9 mouse cellular contexts compared by ENCODE assay signal in the genomic region with DNA sequence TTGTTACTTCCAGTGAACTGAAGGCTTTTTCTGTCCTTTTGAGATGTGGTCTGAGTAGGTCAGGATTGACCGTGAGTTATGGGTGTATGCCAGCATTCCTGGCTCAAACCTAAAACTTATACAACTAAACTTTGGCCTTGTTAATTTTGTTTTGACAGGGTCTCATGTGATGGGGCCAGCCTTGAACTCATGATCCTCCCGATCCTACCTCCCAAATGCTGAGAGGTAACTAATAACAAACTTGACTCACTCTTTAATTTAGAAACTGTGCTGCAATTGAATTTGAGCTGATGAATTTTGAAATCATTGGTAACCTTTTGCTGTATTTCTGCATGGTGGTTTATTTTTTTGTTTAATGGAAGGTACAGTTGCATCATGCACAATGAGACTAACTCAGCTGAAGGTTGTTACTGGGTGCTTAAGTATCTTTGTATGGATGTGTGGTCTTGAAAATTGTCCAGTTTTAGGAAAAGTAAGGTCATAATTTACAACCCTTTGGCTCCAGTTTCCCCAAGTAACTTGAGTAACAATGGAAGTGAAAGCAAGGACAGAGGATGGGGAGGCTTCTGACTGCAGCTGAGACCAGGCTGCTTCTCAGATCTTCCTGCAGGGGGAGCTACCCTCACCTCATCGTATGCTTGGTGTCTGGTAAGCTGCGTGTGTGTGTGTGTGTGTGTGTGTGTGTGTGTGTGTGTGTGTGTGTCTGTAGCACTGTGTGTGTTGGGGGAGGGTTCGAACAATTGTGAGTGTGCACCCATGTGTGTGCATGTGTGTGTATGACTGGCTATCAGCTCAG.
A peak's percentile ranks its signal among the peaks of the same experiment; 100 is the strongest.
DNase-seq lines count a peak whose midpoint lies in the region; ATAC-seq and TF ChIP-seq lines count a peak whose summit lies in the region.
"Had no signal": no experiment of that assay in that cellular context is flagged by ENCODE, and none has a peak within 500 bp of the region (broad histone marks: within the 10 kb centered on the region; RNA-seq: fewer than 3 reads in every experiment).

No protein-coding gene starts in this region.

- H3K27ac ChIP-seq in hindbrain, embryonic 11.5 days (ENCODE audit: low read depth, low read length), result no peak overlapping the region
- no peak overlapping the region for H3K27ac ChIP-seq in hindbrain, embryonic 13.5 days
- no peak overlapping the region for H3K27ac ChIP-seq in ES-E14 (ENCODE audit: insufficient read depth, low read depth, low read length, poor library complexity, severe bottlenecking)
- H3K27ac ChIP-seq: embryonic facial prominence, embryonic 12.5 days had no signal

- H3K9me3 ChIP-seq in hindbrain, embryonic 11.5 days (ENCODE audit: control insufficient read depth, low read length), result no peaks in the 10 kb centered on the region
- no peaks in the 10 kb centered on the region for H3K9me3 ChIP-seq in hindbrain, embryonic 13.5 days
- no peaks in the 10 kb centered on the region for H3K9me3 ChIP-seq in ES-E14 (ENCODE audit: control insufficient read depth, insufficient read depth, low read depth, low read length)
- H3K9me3 ChIP-seq: embryonic facial prominence, embryonic 12.5 days had no signal

- no peaks in the 10 kb centered on the region for H3K4me1 ChIP-seq in hindbrain, embryonic 11.5 days (replicated peaks; ENCODE audit: control insufficient read depth, insufficient read depth, low read length)
- peaks cover 16% of the 10 kb centered on the region for H3K4me1 ChIP-seq in hindbrain, embryonic 13.5 days (replicated peaks)
- H3K4me1 ChIP-seq in ES-E14 (ENCODE audit: control insufficient read depth in 2 of 2, insufficient read depth in 2 of 2, low read length in 2 of 2, poor library complexity in 1 of 2), result peaks cover 7 to 8% of the 10 kb centered on the region in 2 experiments; a peak in 2 of 4 replicates
- H3K4me1 ChIP-seq: embryonic facial prominence, embryonic 12.5 days had no signal

- H3K4me3 ChIP-seq in hindbrain, embryonic 11.5 days (ENCODE audit: low read depth, low read length), result no peak overlapping the region
- H3K4me3 ChIP-seq in hindbrain, embryonic 13.5 days, result no peak overlapping the region
- H3K4me3 ChIP-seq in ES-E14 (ENCODE audit: insufficient read depth in 1 of 2, low read depth in 1 of 2, low read length in 2 of 2, poor library complexity in 1 of 2, severe bottlenecking in 1 of 2), result no peak overlapping the region
- H3K4me3 ChIP-seq: embryonic facial prominence, embryonic 12.5 days had no signal

- 78% methylated on average over 4 of the region's 5 CpGs for WGBS in hindbrain, embryonic 11.5 days
- 85% methylated on average over 5 of the region's 5 CpGs for WGBS in hindbrain, embryonic 13.5 days

- peak; percentile 13 for DNase-seq in hindbrain, embryonic 11.5 days (ENCODE audit: low spot score)
- DNase-seq in ES-E14 (ENCODE audit: low read depth, low spot score), result peak; percentile 61
- peak; percentile 65 for DNase-seq in lung, postnatal 36 days
- DNase-seq in thymus, postnatal 25 days, result peak; percentile 60
- DNase-seq in right cerebral cortex, postnatal 4 days, result no peak
- no peak for DNase-seq in right cerebral cortex, adult 2 months (ENCODE audit: low spot score in 2 of 2)

- ATAC-seq in hindbrain, embryonic 11.5 days (ENCODE audit: low FRiP score), result no peak
- no peak for ATAC-seq in hindbrain, embryonic 13.5 days (ENCODE audit: low FRiP score)
- peak; percentile 64; the same call in 1 of the 2 replicates for ATAC-seq in erythroid progenitor cell, adult 5-6 weeks (replicated peaks; ENCODE audit: low FRiP score, poor library complexity, severe bottlenecking)

- H3K4me2 ChIP-seq in hindbrain, embryonic 11.5 days (replicated peaks; ENCODE audit: low read depth, low read length), result no peak overlapping the region
- no peak overlapping the region for H3K4me2 ChIP-seq in hindbrain, embryonic 13.5 days
- H3K4me2 ChIP-seq: embryonic facial prominence, embryonic 12.5 days had no signal

- H3K36me3 ChIP-seq in hindbrain, embryonic 11.5 days (ENCODE audit: control insufficient read depth, insufficient read depth, low read length), result no peaks in the 10 kb centered on the region
- H3K36me3 ChIP-seq in hindbrain, embryonic 13.5 days, result no peaks in the 10 kb centered on the region
- H3K36me3 ChIP-seq in ES-E14 (ENCODE audit: control insufficient read depth, insufficient read depth, low read length, poor library complexity, severe bottlenecking), result peaks cover 5% of the 10 kb centered on the region
- H3K36me3 ChIP-seq: embryonic facial prominence, embryonic 12.5 days had no signal

- in situ Hi-C loops in ES-E14 (cut with MboI; ENCODE audit: low sequenced_read_pairs in 2 of 2, unreplicated experiment in 2 of 2), result no loop called here

- no peak overlapping the region for H3K9ac ChIP-seq in hindbrain, embryonic 11.5 days (ENCODE audit: low read depth, low read length)
- H3K9ac ChIP-seq in hindbrain, embryonic 13.5 days, result no peak overlapping the region
- no peak overlapping the region for H3K9ac ChIP-seq in ES-E14 (ENCODE audit: insufficient read depth, low read depth, low read length, poor library complexity, severe bottlenecking)
- H3K9ac ChIP-seq: embryonic facial prominence, embryonic 12.5 days had no signal

- H3K27me3 ChIP-seq in hindbrain, embryonic 11.5 days (ENCODE audit: control insufficient read depth, insufficient read depth, low read length), result no peaks in the 10 kb centered on the region
- H3K27me3 ChIP-seq in hindbrain, embryonic 13.5 days, result no peaks in the 10 kb centered on the region
- H3K27me3 ChIP-seq: embryonic facial prominence, embryonic 12.5 days had no signal

TF ChIP-seq in ES-E14, 5 proteins besides CTCF, POLR2A, EP300 and RAD21:
- TF ChIP-seq CHD2 (IDR thresholded peaks at IDR 0.05; ENCODE audit: low read depth, low read length), result no peak
- no peak for TF ChIP-seq HCFC1 (IDR thresholded peaks at IDR 0.05; ENCODE audit: borderline replicate concordance, insufficient read depth, low read length)
- TF ChIP-seq MAFK (IDR thresholded peaks at IDR 0.05; ENCODE audit: insufficient read depth, low read depth, low read length), result no peak
- TF ChIP-seq ZC3H11A (IDR thresholded peaks at IDR 0.05; ENCODE audit: borderline replicate concordance, low read depth, low read length), result no peak
- no peak for TF ChIP-seq ZNF384 (IDR thresholded peaks at IDR 0.05; ENCODE audit: low read depth, low read length)

Comparison
In these comparisons a context has a peak if more than half of its experiments do, and no peak if none do; other contexts are left out.
1. DNase-seq: peak in hindbrain, embryonic 11.5 days (single experiment), ES-E14 (single experiment), lung, postnatal 36 days (single experiment) and thymus, postnatal 25 days (single experiment); none in right cerebral cortex, postnatal 4 days (single experiment) and right cerebral cortex, adult 2 months (0 of 2).